Mouse (Mus musculus) lung, adult 2 months (tissue): ENCODE measurements around the gene Krtap22-2.
"Not testable (repeated sequence)": the region's sequence is repeated elsewhere in the genome, so short reads cannot be mapped to it uniquely, and the experiment has no call there.

Experiments
- CTCF ChIP-seq: fragments of 200-500 bp; IDR thresholded peaks from 2 replicates; pipeline ENCODE4 v1.5.1; 2011; ENCODE audit warnings: mild to moderate bottlenecking, low read length, control low read depth; ENCODE audit not compliant: insufficient read depth
- POLR2A ChIP-seq: fragments of 200-500 bp; IDR thresholded peaks from 2 replicates; pipeline ENCODE4 v1.6.1; 2011; ENCODE audit warnings: low read depth, mild to moderate bottlenecking, control low read depth, low read length, borderline replicate concordance; ENCODE audit errors: extremely low read depth

GRCm38 (mm10) chr16:89014984-89015383 lies 4.4 kb upstream of the Krtap22-2 start, which contains the start of gene Gm10229:
- TF ChIP-seq CTCF, POLR2A: not testable (repeated sequence)
